Mouse (Mus musculus) liver, postnatal 0 days (tissue): Measurements from ENCODE around the gene Lrrc75b. TPM values are rescaled to one million over a fixed set of nuclear protein-coding genes. Genes with fewer than 3 reads are reported as not detected.

ENCODE experiments used
- ATAC-seq: fragments of 200-750 bp; cut with Nextera tagmentation; 2 replicates; pipeline ENCODE4 v1.8.0; 2017; ENCODE audit warnings: mild to moderate bottlenecking, moderate library complexity
- DNase-seq: peaks from one replicate; pipeline ENCODE4 v3.0.0-alpha.2; 2016
- H3K27ac ChIP-seq: fragments of 300-500 bp; sonication (generic); 2 replicates; pipeline ENCODE4 v1.5.1; 2014; ENCODE audit warnings: antibody characterized with exemption, moderate library complexity, mild to moderate bottlenecking, low read depth
- H3K27me3 ChIP-seq: fragments of 300-500 bp; sonication (generic); 2 replicates; pipeline ENCODE4 v1.6.1; 2014; ENCODE audit warnings: low read length, control low read depth, mixed read lengths; ENCODE audit not compliant: insufficient read depth
- H3K36me3 ChIP-seq: fragments of 300-500 bp; sonication (generic); replicated peaks from 2 replicates; pipeline ENCODE4 v1.6.1; 2014; ENCODE audit warnings: mild to moderate bottlenecking, control low read depth, low read length, moderate library complexity, mixed read lengths; ENCODE audit not compliant: insufficient read depth
- H3K4me1 ChIP-seq: fragments of 300-500 bp; sonication (generic); 2 replicates; pipeline ENCODE4 v1.6.1; 2014; ENCODE audit warnings: antibody characterized with exemption, mild to moderate bottlenecking, control low read depth; ENCODE audit not compliant: insufficient read depth
- H3K4me2 ChIP-seq: fragments of 300-500 bp; sonication (generic); 2 replicates; pipeline ENCODE4 v1.6.1; 2014; ENCODE audit warnings: low read depth, mild to moderate bottlenecking, low read length, moderate library complexity, mixed read lengths
- H3K4me3 ChIP-seq: fragments of 300-500 bp; sonication (generic); 2 replicates; pipeline ENCODE4 v1.5.1; 2014; ENCODE audit warnings: low read depth, low read length
- H3K9ac ChIP-seq: fragments of 300-500 bp; sonication (generic); replicated peaks from 2 replicates; pipeline ENCODE4 v1.6.1; 2014; ENCODE audit warnings: mild to moderate bottlenecking, moderate library complexity
- H3K9me3 ChIP-seq: fragments of 300-500 bp; sonication (generic); 2 replicates; pipeline ENCODE4 v1.6.1; 2016; ENCODE audit warnings: mild to moderate bottlenecking, control low read depth, low read length, mixed read lengths
- CTCF ChIP-seq: sonication (generic); IDR thresholded peaks from 2 replicates; pipeline ENCODE4 v1.5.1; 2016; ENCODE audit warnings: antibody characterized with exemption, low read depth
- EP300 ChIP-seq: IDR thresholded peaks from 2 replicates; pipeline ENCODE4 v1.6.1; 2016; ENCODE audit warnings: antibody characterized with exemption, low read depth, mild to moderate bottlenecking
- WGBS: fragments of 180-500 bp; shearing (Covaris S2); extraction: QIAGEN DNeasy Blood & Tissue Kit; methylation state at CpG from one replicate; pipeline ENCODE4 v1.1.7; 2014; ENCODE audit not compliant: insufficient replicate concordance; 5-methylcytosine and 5-hydroxymethylcytosine counted together
- polyA plus RNA-seq: library from polyadenylated mRNA; unstranded; fragments of >200 nt; fragmentation: Nextera tagmentation; extraction: Ambion mirVana; gene quantifications from 2 replicates; pipeline ENCODE4 v1.2.1, GENCODE M21; 2015

Gene Lrrc75b
- polyA plus RNA-seq, 1 experiment from 2014 or later, result 0.05 TPM

- H3K9ac ChIP-seq, result no peak overlapping the region
- no peak overlapping the region for H3K4me2 ChIP-seq
- no peaks in the 10 kb centered on the region for H3K27me3 ChIP-seq
- H3K9me3 ChIP-seq, result no peaks in the 10 kb centered on the region
- TF ChIP-seq EP300 (no peak), CTCF (no peak)
- no peaks in the 10 kb centered on the region for H3K36me3 ChIP-seq
- WGBS, result 80% methylated on average over 1 of the region's 1 CpGs
- H3K27ac ChIP-seq, result no peak overlapping the region
- DNase-seq (no peak), ATAC-seq (0 out of 2 replicates have a peak, but pooled peaks have one; percentile 12)
- H3K4me3 ChIP-seq, result no peak overlapping the region
- H3K4me1 ChIP-seq, result peaks cover 6% of the 10 kb centered on the region; the same call in 1 of the 2 replicates
These were observed 26.4 kb upstream of the Lrrc75b start for GRCm38 (mm10) chr10:75586553-75586879.

DNA sequence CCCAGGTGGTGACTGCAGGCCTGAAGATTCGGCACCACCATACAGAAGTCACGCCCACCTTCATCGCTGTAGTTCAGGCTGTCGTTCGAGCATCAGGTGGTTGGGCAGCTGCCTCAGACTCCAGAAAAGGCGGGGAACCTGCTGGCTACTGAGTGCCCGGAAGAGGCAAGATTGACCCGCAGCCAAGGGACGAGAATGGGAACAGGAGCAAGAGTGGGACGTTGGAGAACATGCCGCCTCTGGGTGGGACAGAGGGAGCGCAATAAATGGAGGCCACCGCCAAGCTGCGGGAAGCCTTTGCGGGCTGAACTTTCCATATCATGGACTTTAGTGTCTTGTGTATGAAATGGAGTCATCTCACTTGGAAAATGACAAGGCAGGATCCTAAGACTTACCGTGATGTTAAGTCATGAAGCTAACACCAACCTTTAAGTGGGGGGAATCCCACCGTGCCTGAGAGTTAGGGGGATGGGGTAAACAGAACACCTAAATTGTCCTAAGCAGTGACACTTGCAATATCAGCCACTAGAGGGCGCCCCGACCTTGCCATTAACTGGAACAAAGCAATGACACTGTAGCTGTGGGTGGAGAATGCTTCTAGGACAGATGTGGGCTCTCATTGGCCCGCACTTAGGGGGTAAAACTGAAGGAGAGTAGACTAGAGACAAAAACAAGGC is 25.9 kb upstream of the Lrrc75b start:
- Histone ChIP-seq H3K4me2 (no peak overlapping the region), H3K4me1 (peaks cover 3% of the 10 kb centered on the region; the same call in 1 of the 2 replicates), H3K9me3 (no peaks in the 10 kb centered on the region), H3K4me3 (no peak overlapping the region), H3K36me3 (0 out of 2 replicates have a peak, but pooled peaks cover 4% of the 10 kb centered on the region), H3K27me3 (no peaks in the 10 kb centered on the region), H3K27ac (no peak overlapping the region), H3K9ac (no peak overlapping the region)
- DNase-seq, result peak; percentile 89
- ATAC-seq, result peak; percentile 62
- peak; percentile 99 for TF ChIP-seq CTCF
- no peak for TF ChIP-seq EP300
- WGBS, result 20% methylated on average over 20 of the region's 20 CpGs

- no peak for TF ChIP-seq CTCF
- H3K27me3 ChIP-seq, result no peaks in the 10 kb centered on the region
- H3K4me3 ChIP-seq, result no peak overlapping the region
- H3K4me1 ChIP-seq, result no peaks in the 10 kb centered on the region
- no peak overlapping the region for H3K9ac ChIP-seq
- DNase-seq (no peak), ATAC-seq (no peak)
- 0 out of 2 replicates have a peak, but pooled peaks cover 7% of the 10 kb centered on the region for H3K36me3 ChIP-seq
- no peak overlapping the region for H3K4me2 ChIP-seq
- no peaks in the 10 kb centered on the region for H3K9me3 ChIP-seq
- H3K27ac ChIP-seq, result no peak overlapping the region
- WGBS, result 79% methylated on average over 6 of the region's 6 CpGs
These were observed 19.0 kb upstream of the Lrrc75b start for GRCm38 (mm10) chr10:75579129-75579528.

- Histone ChIP-seq H3K4me3 (no peak overlapping the region), H3K4me1 (no peaks in the 10 kb centered on the region; the same call in 1 of the 2 replicates), H3K27me3 (no peaks in the 10 kb centered on the region), H3K36me3 (no peaks in the 10 kb centered on the region), H3K4me2 (no peak overlapping the region), H3K9ac (no peak overlapping the region), H3K9me3 (no peaks in the 10 kb centered on the region), H3K27ac (no peak overlapping the region)
- ATAC-seq (no peak), DNase-seq (no peak)
- 78% methylated on average over 9 of the region's 9 CpGs for WGBS
- TF ChIP-seq CTCF (no peak), EP300 (no peak)
These were observed 13.8 kb upstream of the Lrrc75b start for GRCm38 (mm10) chr10:75573965-75574364.

DNA sequence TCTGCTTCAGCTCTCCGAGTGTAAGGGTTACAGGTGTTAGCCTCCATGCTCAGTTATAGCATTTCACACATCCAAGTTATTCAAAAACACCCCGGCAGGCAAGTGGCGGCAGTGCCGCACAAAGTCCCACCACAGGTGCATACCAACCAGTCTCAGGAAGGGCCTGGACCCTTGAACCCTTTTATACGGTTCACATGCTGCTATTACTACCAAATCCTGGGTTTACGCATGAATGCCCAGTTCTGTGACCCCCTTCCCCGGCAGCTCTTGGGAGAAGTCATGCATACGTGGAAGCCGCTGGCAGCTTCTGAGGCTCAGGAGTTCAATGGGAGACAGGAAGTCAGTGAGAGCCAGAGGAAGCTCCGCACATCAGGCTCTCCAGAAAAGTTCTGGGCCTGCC is 13.1 kb upstream of the Lrrc75b start:
- DNase-seq (no peak), ATAC-seq (no peak)
- no peaks in the 10 kb centered on the region for H3K36me3 ChIP-seq
- H3K4me3 ChIP-seq, result no peak overlapping the region
- H3K27ac ChIP-seq, result no peak overlapping the region
- H3K9me3 ChIP-seq, result no peaks in the 10 kb centered on the region
- peaks cover 4% of the 10 kb centered on the region for H3K4me1 ChIP-seq
- 75% methylated on average over 10 of the region's 10 CpGs for WGBS
- H3K27me3 ChIP-seq, result no peaks in the 10 kb centered on the region
- H3K4me2 ChIP-seq, result no peak overlapping the region
- TF ChIP-seq EP300 (no peak), CTCF (no peak)
- no peak overlapping the region for H3K9ac ChIP-seq

DNA sequence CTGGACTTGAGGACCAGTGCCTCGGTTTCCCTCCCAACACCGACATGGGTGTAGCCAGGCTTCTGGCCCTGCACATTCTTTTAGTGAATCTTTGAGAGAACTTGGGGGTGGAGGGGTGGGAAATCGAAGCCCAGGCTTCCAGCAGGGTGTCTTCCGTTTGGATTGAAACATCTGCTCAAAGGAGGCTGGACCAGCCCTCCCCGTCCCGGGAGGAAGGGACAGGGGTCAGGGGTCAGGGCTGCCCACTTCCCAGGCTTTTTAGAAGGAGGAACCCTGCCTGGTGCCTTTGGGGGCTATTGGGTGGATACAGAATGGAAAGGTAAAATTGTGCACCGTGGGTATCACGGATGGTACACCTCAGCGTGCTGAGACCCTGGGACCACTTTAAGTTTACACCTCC is 11.8 kb upstream of the Lrrc75b start:
- ATAC-seq, result no peak
- no peak for DNase-seq
- Histone ChIP-seq H3K27ac (no peak overlapping the region), H3K4me3 (no peak overlapping the region), H3K9ac (no peak overlapping the region), H3K4me1 (peaks cover 7% of the 10 kb centered on the region), H3K36me3 (no peaks in the 10 kb centered on the region), H3K9me3 (no peaks in the 10 kb centered on the region), H3K27me3 (no peaks in the 10 kb centered on the region), H3K4me2 (no peak overlapping the region)
- TF ChIP-seq EP300, result no peak
- TF ChIP-seq CTCF, result no peak
- WGBS, result 70% methylated on average over 9 of the region's 9 CpGs
